Mouse (Mus musculus) lung, embryonic 15.5 days (tissue): ENCODE measurements around the gene Znrf2. TPM values are rescaled to one million over a fixed set of nuclear protein-coding genes. Genes with fewer than 3 reads are reported as not detected.

Source experiments
- ATAC-seq: fragments of 200-750 bp; cut with Nextera tagmentation; 2 replicates; pipeline ENCODE4 v1.8.0; 2017; ENCODE audit warnings: moderate number of reproducible peaks, borderline replicate concordance; ENCODE audit not compliant: low FRiP score, low TSS enrichment; ENCODE audit errors: extremely low read depth
- H3K27ac ChIP-seq: fragments of 300-500 bp; sonication (generic); 2 replicates; pipeline ENCODE4 v1.5.1; 2015; ENCODE audit warnings: moderate library complexity, mild to moderate bottlenecking, inconsistent platforms
- H3K27me3 ChIP-seq: fragments of 300-500 bp; sonication (generic); 2 replicates; pipeline ENCODE4 v1.6.1; 2015; ENCODE audit warnings: inconsistent platforms
- H3K36me3 ChIP-seq: fragments of 300-500 bp; sonication (generic); 2 replicates; pipeline ENCODE4 v1.6.1; 2015; ENCODE audit warnings: inconsistent platforms
- H3K4me1 ChIP-seq: fragments of 300-500 bp; sonication (generic); 2 replicates; pipeline ENCODE4 v1.6.1; 2015; ENCODE audit warnings: inconsistent platforms
- H3K4me2 ChIP-seq: fragments of 300-500 bp; sonication (generic); 2 replicates; pipeline ENCODE4 v1.6.1; 2015; ENCODE audit warnings: inconsistent platforms, mild to moderate bottlenecking, moderate library complexity
- H3K4me3 ChIP-seq: fragments of 300-500 bp; sonication (generic); 2 replicates; pipeline ENCODE4 v1.5.1; 2015; ENCODE audit warnings: mild to moderate bottlenecking, inconsistent platforms
- H3K9ac ChIP-seq: fragments of 300-500 bp; sonication (generic); 2 replicates; pipeline ENCODE4 v1.6.1; 2015; ENCODE audit warnings: inconsistent platforms
- H3K9me3 ChIP-seq: fragments of 300-500 bp; sonication (generic); 2 replicates; pipeline ENCODE4 v1.6.1; 2016; ENCODE audit warnings: inconsistent platforms
- WGBS: fragments of 180-500 bp; shearing (Covaris S2); methylation state at CpG from one replicate; pipeline ENCODE4 v1.1.7; 2015; 5-methylcytosine and 5-hydroxymethylcytosine counted together
- polyA plus RNA-seq: library from polyadenylated mRNA; unstranded; fragments of >200 nt; fragmentation: Nextera tagmentation; extraction: Ambion mirVana; gene quantifications from 2 replicates; pipeline ENCODE4 v1.2.1, GENCODE M21; 2015

Gene Znrf2
- polyA plus RNA-seq, 1 experiment from 2014 or later, result 3.6 TPM

DNA sequence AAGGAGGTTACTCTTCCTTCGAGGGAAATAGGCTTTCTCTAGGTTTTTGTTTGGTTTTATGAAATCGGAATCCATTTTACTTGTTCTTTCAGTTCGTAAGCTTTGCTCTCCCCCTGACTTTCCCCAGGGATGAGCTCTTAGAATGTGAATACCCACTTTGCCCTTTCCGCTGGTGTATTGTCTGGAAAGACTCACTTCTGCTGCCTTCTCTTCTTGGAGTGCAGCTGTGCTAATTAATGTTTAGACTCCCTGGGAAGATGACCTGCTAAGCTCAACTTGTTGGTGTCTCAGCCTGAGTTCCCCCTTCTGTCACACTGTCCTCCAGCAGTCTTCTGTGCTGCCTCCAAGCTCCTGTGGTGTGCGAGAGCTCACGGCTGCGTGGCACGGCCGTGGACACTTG is 73.5 kb downstream of the Znrf2 start:
- Histone ChIP-seq H3K27ac (no peak overlapping the region), H3K9ac (no peak overlapping the region), H3K9me3 (no peaks in the 10 kb centered on the region), H3K4me1 (no peaks in the 10 kb centered on the region), H3K27me3 (no peaks in the 10 kb centered on the region), H3K4me3 (no peak overlapping the region), H3K4me2 (no peak overlapping the region), H3K36me3 (no peaks in the 10 kb centered on the region)
- 84% methylated on average over 9 of the region's 9 CpGs for WGBS
- no peak for ATAC-seq

DNA sequence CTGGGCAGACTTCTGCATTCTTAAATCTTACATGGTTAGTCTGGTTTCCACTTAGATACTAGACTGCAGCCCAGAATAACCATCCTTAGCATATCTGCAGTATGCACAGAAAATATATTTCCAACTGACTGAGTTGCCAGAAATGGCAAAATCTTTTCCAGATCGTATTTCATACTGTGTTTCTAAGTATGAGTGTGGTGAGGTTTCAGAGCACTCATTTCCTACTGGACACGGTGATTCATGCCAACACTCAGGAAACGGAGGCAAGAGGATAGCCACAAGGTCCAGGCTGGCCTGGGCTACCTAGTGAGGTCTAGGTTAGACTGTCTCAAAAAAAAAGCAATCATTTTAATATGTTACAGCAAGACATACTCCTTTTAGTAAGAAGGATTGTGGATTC is 74.7 kb downstream of the Znrf2 start:
- H3K9me3 ChIP-seq, result no peaks in the 10 kb centered on the region
- no peaks in the 10 kb centered on the region for H3K27me3 ChIP-seq
- H3K4me2 ChIP-seq, result no peak overlapping the region
- no peak for ATAC-seq
- H3K9ac ChIP-seq, result no peak overlapping the region
- no peaks in the 10 kb centered on the region for H3K4me1 ChIP-seq
- H3K27ac ChIP-seq, result no peak overlapping the region
- H3K36me3 ChIP-seq, result no peaks in the 10 kb centered on the region
- WGBS, result 66% methylated on average over 3 of the region's 3 CpGs
- no peak overlapping the region for H3K4me3 ChIP-seq

DNA sequence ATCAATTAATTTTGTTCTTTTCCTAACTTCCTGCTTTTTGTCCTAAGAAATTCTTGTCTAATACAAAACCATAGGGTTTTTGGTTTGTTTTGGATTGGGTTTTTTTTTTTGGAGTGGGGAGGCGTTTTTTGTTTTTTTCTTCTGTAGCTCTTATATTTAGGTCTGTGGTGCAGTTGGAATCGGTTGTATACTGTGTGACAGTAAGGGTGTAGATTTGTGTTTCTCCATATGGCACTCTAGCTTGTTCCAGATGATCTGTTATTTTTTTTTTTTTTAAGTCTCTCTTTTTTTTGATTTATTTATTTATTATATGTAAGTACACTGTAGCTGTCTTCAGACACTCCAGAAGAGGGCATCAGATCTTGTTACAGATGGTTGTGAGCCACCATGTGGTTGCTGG is 83.5 kb downstream of the Znrf2 start:
- H3K4me1 ChIP-seq, result no peaks in the 10 kb centered on the region
- H3K9ac ChIP-seq, result no peak overlapping the region
- 73% methylated on average over 2 of the region's 2 CpGs for WGBS
- H3K4me3 ChIP-seq, result no peak overlapping the region
- no peaks in the 10 kb centered on the region for H3K27me3 ChIP-seq
- no peak overlapping the region for H3K27ac ChIP-seq
- no peaks in the 10 kb centered on the region for H3K9me3 ChIP-seq
- H3K36me3 ChIP-seq, result no peaks in the 10 kb centered on the region
- no peak overlapping the region for H3K4me2 ChIP-seq
- no peak for ATAC-seq

DNA sequence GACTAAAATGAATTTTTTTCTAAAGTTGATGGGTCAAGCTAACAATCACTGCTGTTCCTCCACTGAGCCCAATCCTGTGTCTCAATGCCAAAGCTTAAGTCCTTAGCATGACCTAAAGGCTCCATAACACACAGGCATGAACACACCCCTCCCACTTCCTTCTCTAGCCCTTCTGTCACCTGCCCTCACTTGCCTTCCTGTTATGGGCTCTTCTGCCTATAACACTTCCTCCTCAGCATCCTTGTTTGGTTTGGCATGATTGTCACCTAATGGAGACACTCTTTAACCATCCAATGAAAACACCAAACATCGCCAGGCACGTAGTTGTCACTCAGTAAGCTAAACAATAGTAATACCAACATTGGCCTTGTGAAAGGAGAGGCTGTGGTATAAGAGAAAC is 85.8 kb downstream of the Znrf2 start:
- no peak for ATAC-seq
- Histone ChIP-seq H3K36me3 (no peaks in the 10 kb centered on the region), H3K4me1 (no peaks in the 10 kb centered on the region), H3K9me3 (no peaks in the 10 kb centered on the region), H3K9ac (no peak overlapping the region), H3K27ac (no peak overlapping the region), H3K4me3 (no peak overlapping the region), H3K4me2 (no peak overlapping the region), H3K27me3 (no peaks in the 10 kb centered on the region)
- WGBS, result 83% methylated on average over 2 of the region's 2 CpGs

DNA sequence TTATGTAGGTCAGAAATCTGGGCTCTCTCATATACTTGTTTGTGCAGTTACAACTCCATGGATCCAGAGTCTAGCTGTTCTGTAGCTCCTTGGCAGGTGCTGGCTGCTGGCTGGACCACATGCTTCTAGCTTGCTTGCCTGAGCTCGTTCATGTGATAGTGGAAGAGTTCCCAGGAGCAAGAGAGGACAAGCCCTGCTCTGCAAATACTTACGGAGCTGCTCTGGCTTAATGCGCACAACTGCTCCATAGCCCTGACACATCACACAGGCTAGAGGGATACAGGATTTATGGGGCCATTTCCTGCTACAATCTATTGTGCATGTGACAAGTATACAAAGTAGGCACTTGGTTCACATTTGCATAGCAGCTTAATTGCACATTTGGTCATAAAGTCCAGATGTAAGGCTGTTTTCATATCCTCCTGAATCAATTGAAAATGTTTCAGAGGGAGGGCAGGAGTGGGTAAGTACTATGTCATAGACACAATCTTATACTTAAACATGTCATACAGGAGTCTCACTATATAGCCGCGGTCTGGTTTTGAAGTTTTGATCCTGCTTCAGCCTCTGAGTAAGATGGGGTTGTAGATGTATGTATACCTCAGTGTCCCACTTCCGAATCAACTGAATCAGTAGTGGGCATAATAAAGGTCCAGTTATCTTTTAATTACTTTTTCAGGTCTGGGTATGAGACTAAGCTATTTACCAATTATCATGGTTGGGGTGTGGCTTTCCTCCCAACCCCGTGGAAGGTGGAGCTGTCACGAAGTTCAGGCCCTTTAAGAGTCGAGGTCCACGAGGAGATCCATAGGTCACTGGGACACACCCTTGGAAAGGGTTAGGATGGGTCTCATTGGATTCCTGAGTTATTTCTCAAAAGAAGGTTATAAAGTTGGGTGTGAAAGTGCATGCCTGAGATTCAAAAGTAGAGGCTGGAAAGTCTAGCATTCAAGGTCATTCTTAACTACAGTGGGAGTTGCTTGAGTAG is 89.6 kb downstream of the Znrf2 start:
- ATAC-seq, result no peak
- Histone ChIP-seq H3K4me1 (no peaks in the 10 kb centered on the region), H3K27me3 (no peaks in the 10 kb centered on the region), H3K9ac (no peak overlapping the region), H3K4me2 (no peak overlapping the region), H3K36me3 (no peaks in the 10 kb centered on the region), H3K9me3 (no peaks in the 10 kb centered on the region), H3K27ac (no peak overlapping the region), H3K4me3 (no peak overlapping the region)
- 82% methylated on average over 10 of the region's 10 CpGs for WGBS

DNA sequence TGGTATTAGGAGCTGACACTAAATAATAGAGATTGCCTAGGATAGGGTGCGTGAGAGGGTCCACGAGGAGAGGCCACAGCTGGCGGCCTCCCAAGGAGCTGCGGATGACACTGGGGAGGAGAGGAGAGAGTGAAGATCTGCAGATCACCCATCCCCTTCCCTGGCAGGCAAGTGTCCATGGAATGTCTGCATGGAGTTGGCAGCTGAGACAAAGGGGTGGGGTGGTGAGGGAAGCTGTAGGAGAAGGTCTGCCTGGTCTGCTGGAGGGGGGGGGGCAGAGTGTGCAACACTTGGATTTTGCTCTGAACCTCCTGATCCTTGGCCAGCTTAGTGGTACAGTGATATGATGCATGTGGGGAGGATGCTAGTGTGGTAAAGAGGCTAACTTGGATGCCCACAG is 98.3 kb downstream of the Znrf2 start:
- Histone ChIP-seq H3K27me3 (no peaks in the 10 kb centered on the region), H3K9me3 (no peaks in the 10 kb centered on the region), H3K27ac (no peak overlapping the region), H3K4me2 (no peak overlapping the region), H3K36me3 (no peaks in the 10 kb centered on the region), H3K4me3 (no peak overlapping the region), H3K9ac (no peak overlapping the region), H3K4me1 (no peaks in the 10 kb centered on the region)
- no peak for ATAC-seq
- 68% methylated on average over 4 of the region's 4 CpGs for WGBS

DNA sequence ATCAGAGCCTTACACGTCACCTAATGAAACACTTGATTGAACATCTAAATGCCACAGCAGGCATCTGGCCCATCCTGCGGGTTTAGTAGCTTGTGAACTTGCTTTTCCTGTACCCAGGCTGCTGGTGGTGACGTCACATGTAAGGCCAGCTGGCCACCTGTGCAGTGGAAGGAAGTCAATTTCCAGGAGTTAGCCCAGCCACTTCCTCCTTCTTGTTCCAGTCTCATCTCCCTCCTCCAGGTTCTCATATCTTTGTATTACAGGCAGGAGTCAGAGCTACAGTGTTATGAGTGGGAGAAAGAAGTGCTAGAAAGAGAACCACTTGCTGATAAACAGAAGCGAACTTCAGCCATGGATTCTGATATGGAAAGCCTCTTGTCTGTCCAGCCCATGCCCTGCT is 99.4 kb downstream of the Znrf2 start:
- no peak for ATAC-seq
- Histone ChIP-seq H3K9ac (no peak overlapping the region), H3K36me3 (no peaks in the 10 kb centered on the region), H3K4me2 (no peak overlapping the region), H3K4me1 (no peaks in the 10 kb centered on the region), H3K9me3 (no peaks in the 10 kb centered on the region), H3K27me3 (no peaks in the 10 kb centered on the region), H3K27ac (no peak overlapping the region), H3K4me3 (no peak overlapping the region)
- WGBS, result 54% methylated on average over 4 of the region's 4 CpGs

DNA sequence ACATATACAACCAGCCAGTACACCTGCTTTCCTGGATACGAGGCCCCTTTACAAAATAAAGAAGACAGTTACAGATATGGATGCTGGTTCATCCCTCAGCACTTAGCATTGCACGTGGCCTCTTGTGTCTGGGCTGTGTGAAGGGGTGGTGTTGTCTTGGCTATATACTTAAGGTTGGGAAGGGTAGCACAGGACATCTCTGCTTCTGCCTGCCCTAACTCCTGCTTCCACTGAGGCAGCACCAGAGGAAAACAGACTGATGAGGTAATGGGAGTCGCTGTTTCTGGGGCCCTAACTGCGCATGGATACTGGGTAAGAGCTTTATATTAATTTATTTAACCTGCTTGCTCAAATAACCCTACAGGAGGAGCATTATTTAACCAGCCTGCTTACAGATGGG is 100.2 kb downstream of the Znrf2 start:
- Histone ChIP-seq H3K9me3 (no peaks in the 10 kb centered on the region), H3K4me1 (no peaks in the 10 kb centered on the region), H3K27ac (no peak overlapping the region), H3K4me3 (no peak overlapping the region), H3K4me2 (no peak overlapping the region), H3K36me3 (no peaks in the 10 kb centered on the region), H3K27me3 (no peaks in the 10 kb centered on the region), H3K9ac (no peak overlapping the region)
- 69% methylated on average over 4 of the region's 4 CpGs for WGBS
- no peak for ATAC-seq

DNA sequence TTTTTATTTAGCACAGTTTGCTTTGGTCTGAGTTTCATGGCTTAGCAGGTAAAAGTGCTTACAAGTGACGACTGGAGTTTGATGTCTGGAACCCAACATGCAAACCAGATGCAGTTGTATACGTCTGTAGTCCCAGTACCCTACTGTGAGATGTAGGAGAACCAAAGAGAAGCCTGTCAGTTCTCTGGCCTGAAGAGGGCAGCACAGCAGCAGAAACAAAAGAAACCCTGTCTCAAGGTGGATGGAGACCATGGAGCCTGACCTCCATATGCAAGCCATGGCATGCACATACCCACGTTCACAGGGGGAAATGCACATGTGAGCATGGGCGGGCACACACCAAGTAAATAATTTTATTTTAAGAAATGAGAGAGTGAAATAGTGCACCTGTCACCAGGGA is 100.8 kb downstream of the Znrf2 start:
- no peaks in the 10 kb centered on the region for H3K4me1 ChIP-seq
- no peaks in the 10 kb centered on the region for H3K9me3 ChIP-seq
- no peak overlapping the region for H3K27ac ChIP-seq
- WGBS, result 28% methylated on average over 4 of the region's 4 CpGs
- H3K4me3 ChIP-seq, result no peak overlapping the region
- H3K9ac ChIP-seq, result no peak overlapping the region
- H3K36me3 ChIP-seq, result no peaks in the 10 kb centered on the region
- no peaks in the 10 kb centered on the region for H3K27me3 ChIP-seq
- ATAC-seq, result 0 out of 2 replicates have a peak, but pooled peaks have one; percentile 35
- H3K4me2 ChIP-seq, result no peak overlapping the region

DNA sequence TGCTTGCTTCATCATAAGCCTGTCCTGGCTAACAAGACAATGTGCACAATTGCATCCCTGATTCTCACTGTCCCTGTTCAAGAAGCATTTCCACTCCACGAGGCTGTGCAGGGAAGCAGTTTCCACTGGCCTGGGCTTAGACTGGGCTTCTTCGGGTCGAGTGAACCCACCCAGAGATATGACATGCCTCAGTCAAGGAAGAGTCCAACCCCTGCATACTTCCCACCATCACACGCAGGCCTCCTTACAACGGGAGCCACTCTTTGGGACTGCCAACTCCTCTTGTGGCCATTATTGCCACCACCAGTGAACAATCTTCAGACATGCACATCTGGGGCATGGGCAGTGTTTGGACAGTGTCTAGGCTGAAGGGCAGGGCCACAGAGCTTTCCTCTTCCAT is 101.8 kb downstream of the Znrf2 start:
- Histone ChIP-seq H3K4me1 (no peaks in the 10 kb centered on the region), H3K36me3 (no peaks in the 10 kb centered on the region), H3K4me2 (no peak overlapping the region), H3K27ac (no peak overlapping the region), H3K4me3 (no peak overlapping the region), H3K27me3 (no peaks in the 10 kb centered on the region), H3K9me3 (no peaks in the 10 kb centered on the region), H3K9ac (no peak overlapping the region)
- no peak for ATAC-seq
- 80% methylated on average over 5 of the region's 5 CpGs for WGBS

DNA sequence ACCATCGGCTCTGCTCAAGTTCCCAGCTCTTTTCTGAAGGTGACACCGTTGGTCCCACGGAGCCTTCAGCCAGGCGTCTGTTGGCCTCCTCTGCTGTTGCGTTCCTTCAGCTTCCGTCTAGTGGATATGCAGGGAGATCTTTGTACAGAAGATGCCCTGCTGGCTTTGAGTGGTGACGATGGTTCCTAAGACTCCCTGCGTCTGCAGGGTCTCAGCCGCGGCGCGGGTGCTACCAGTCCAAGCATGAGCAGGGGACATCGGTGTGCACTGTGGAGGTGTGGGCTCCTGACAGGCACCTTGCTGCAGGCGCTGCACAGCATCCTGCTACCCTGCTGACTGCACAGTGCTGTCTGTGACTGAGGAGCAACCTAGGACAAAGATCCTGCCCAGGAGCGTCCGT is 107.8 kb downstream of the Znrf2 start:
- Histone ChIP-seq H3K36me3 (0 out of 2 replicates have a peak, but pooled peaks cover 3% of the 10 kb centered on the region), H3K4me2 (no peak overlapping the region), H3K9me3 (no peaks in the 10 kb centered on the region), H3K9ac (no peak overlapping the region), H3K4me1 (no peaks in the 10 kb centered on the region), H3K4me3 (no peak overlapping the region), H3K27me3 (no peaks in the 10 kb centered on the region), H3K27ac (no peak overlapping the region)
- no peak for ATAC-seq
- WGBS, result 90% methylated on average over 16 of the region's 16 CpGs

DNA sequence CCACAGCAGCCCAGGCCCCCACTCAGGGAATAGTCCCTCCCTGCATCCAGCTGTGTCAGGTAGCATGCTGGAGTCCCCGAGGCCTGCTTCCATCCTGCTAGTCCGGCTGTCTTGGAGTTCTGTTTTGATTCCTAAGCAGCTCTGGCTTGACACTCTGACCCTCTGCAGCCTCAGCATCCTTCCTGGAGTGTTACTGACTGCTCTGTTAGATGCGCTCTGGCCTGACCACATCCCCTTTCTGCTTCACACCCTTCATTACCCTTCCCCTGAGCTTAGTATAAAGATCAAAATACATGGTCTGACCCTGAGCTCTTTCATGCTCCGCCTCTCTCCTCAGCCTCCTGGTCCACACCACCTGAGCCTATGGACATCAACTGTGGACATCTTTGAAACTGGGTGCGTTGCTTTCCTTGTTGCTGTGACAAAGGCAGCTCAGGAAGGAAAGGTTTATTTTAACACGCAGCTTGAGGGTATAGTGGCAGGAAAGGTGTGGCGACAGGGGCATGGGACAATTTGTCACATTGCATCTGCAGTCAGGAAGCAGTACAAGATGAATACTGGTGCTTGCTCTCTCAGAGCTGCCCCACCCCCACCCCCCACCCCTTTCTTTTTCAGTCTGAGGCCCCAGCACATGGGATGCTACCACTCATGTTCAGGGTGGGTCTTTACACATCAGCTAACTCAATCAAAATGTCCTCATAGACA is 109.2 kb downstream of the Znrf2 start:
- no peaks in the 10 kb centered on the region for H3K9me3 ChIP-seq
- H3K4me1 ChIP-seq, result no peaks in the 10 kb centered on the region
- ATAC-seq, result no peak; the same call in 1 of the 2 replicates
- no peak overlapping the region for H3K9ac ChIP-seq
- no peak overlapping the region for H3K27ac ChIP-seq
- H3K4me2 ChIP-seq, result no peak overlapping the region
- WGBS, result 46% methylated on average over 7 of the region's 7 CpGs
- no peak overlapping the region for H3K4me3 ChIP-seq
- H3K27me3 ChIP-seq, result no peaks in the 10 kb centered on the region
- 0 out of 2 replicates have a peak, but pooled peaks cover 3% of the 10 kb centered on the region for H3K36me3 ChIP-seq
